Mouse (Mus musculus): Measurements from ENCODE around the gene Wnt4.

DNA sequence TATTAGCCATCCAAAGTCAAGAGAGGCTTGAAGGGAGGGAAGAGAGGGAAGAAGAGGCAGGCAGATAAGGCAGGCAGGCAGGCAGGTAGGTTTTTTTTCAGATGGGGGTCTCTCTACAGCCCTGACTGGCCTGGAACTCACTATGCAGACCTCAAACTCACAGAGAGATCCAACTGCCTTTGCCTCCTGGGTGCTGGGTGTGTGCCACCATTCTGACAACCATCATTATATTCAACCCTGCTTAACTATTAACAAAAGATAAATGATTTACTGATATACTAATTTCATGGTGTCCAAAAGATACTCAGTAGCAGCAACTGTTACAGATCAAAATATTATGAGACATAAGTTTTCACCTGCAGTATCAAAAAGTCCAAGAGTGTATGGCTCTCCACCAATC lies 54.8 kb downstream of the Wnt4 start:
- TF ChIP-seq ZNF384 (IDR thresholded peaks at IDR 0.05; ENCODE audit: low read depth, low read length), result no peak
- TF ChIP-seq ZC3H11A (IDR thresholded peaks at IDR 0.05; ENCODE audit: borderline replicate concordance, low read depth, low read length), result no peak
- TF ChIP-seq CHD2 (IDR thresholded peaks at IDR 0.05; ENCODE audit: low read depth, low read length), result no peak
